Mouse (Mus musculus): ENCODE results near the gene Vwa8.
A peak's percentile ranks its signal among the peaks of the same experiment; 100 is the strongest.

The Vwa8 gene

GRCm38 (mm10) chr14:79154961-79155360 is 306.1 kb downstream of the Vwa8 start:
- no peak for DNase-seq

GRCm38 (mm10) chr14:79156526-79157411 is 307.9 kb downstream of the Vwa8 start:
- DNase-seq = no peak

- peak; percentile 80 for DNase-seq
Measured at GRCm38 (mm10) chr14:79157451-79158218, 308.8 kb downstream of the Vwa8 start.

GRCm38 (mm10) chr14:79158219-79158521 is 309.3 kb downstream of the Vwa8 start:
- DNase-seq = no peak

GRCm38 (mm10) chr14:79158673-79159200 is 309.9 kb downstream of the Vwa8 start:
- DNase-seq = no peak

- no peak for DNase-seq
Measured at GRCm38 (mm10) chr14:79159451-79159850, 310.6 kb downstream of the Vwa8 start.

- DNase-seq = peak; percentile 56
Measured at GRCm38 (mm10) chr14:79160486-79160885, 311.6 kb downstream of the Vwa8 start.

GRCm38 (mm10) chr14:79160966-79161365 is 312.1 kb downstream of the Vwa8 start:
- DNase-seq = peak; percentile 48

GRCm38 (mm10) chr14:79161741-79162140 is 312.9 kb downstream of the Vwa8 start:
- DNase-seq = no peak

GRCm38 (mm10) chr14:79162678-79163077 is 313.8 kb downstream of the Vwa8 start:
- DNase-seq = no peak

- peak; percentile 34 for DNase-seq
Measured at GRCm38 (mm10) chr14:79164334-79164733, 315.5 kb downstream of the Vwa8 start.

GRCm38 (mm10) chr14:79164925-79165324 is 316.1 kb downstream of the Vwa8 start:
- DNase-seq = peak; percentile 41

GRCm38 (mm10) chr14:79174526-79174925 is 325.7 kb downstream of the Vwa8 start:
- DNase-seq = no peak

- DNase-seq = no peak
Measured at GRCm38 (mm10) chr14:79177754-79178153, 328.9 kb downstream of the Vwa8 start.

- no peak for DNase-seq
Measured at GRCm38 (mm10) chr14:79178247-79178646, 329.4 kb downstream of the Vwa8 start.

GRCm38 (mm10) chr14:79180078-79180730 is 331.4 kb downstream of the Vwa8 start:
- no peak for DNase-seq

- no peak for DNase-seq
Measured at GRCm38 (mm10) chr14:79181748-79182147, 332.9 kb downstream of the Vwa8 start.

- no peak for DNase-seq
Measured at GRCm38 (mm10) chr14:79182801-79183200, 333.9 kb downstream of the Vwa8 start.

- DNase-seq = peak; percentile 60
Measured at GRCm38 (mm10) chr14:79183261-79183660, 334.4 kb downstream of the Vwa8 start.

GRCm38 (mm10) chr14:79184071-79184470 is 335.2 kb downstream of the Vwa8 start:
- DNase-seq = no peak

- DNase-seq = no peak
Measured at GRCm38 (mm10) chr14:79185018-79185685, 336.3 kb downstream of the Vwa8 start.

GRCm38 (mm10) chr14:79186976-79187375 is 338.1 kb downstream of the Vwa8 start:
- no peak for DNase-seq

- DNase-seq = no peak
Measured at GRCm38 (mm10) chr14:79196711-79197110, 347.9 kb downstream of the Vwa8 start.
